Mouse (Mus musculus) heart, postnatal 25 days (tissue): ENCODE results near the gene Rdx. TPM values are rescaled to one million over a fixed set of nuclear protein-coding genes. Genes with fewer than 3 reads are reported as not detected.

Source experiments
- DNase-seq: peaks from one replicate; pipeline ENCODE4 v3.0.0; 2022; ENCODE audit warnings: low spot score
- intact Hi-C: fragments of 180-260 bp; cut with DNase I; formaldehyde crosslinking; loops from one replicate; pipeline ENCODE4 v1.15.1; 2025
- total RNA-seq, 2 experiments: library from RNA; stranded (reverse); gene quantifications; 2 replicates each; pipeline ENCODE4 v1.2.3; 2021

Gene Rdx
- 10 to 100 TPM; 91.6 to 92.5 TPM for total RNA-seq

- intact Hi-C loops: loop anchor here (5.0 kb wide), 2 partner anchors 50 to 55 kb away; no protein-coding TSS in a partner anchor
- DNase-seq: no peak
These were observed at the start of gene Rdx for GRCm38 (mm10) chr9:52047129-52047820. Gene Rdx (plus strand): TSS chr9:52047173.

- DNase-seq: no peak
- intact Hi-C loops: no loop called here
These were observed 43.5 kb upstream of the Rdx start for GRCm38 (mm10) chr9:52003501-52003900.

GRCm38 (mm10) chr9:52007341-52007740, 39.6 kb upstream of the Rdx start:
- intact Hi-C loops: no loop called here
- no peak for DNase-seq

GRCm38 (mm10) chr9:52008511-52008910, 38.5 kb upstream of the Rdx start:
- no peak for DNase-seq
- intact Hi-C loops: no loop called here

- no peak for DNase-seq
- intact Hi-C loops: no loop called here
These were observed 34.7 kb upstream of the Rdx start for GRCm38 (mm10) chr9:52012311-52012710.

GRCm38 (mm10) chr9:52012781-52013436, 34.1 kb upstream of the Rdx start:
- intact Hi-C loops: no loop called here
- DNase-seq: no peak

- DNase-seq: peak; percentile 10
- intact Hi-C loops: no loop called here
These were observed 33.0 kb upstream of the Rdx start for GRCm38 (mm10) chr9:52013900-52014455.

GRCm38 (mm10) chr9:52017091-52017490, 29.9 kb upstream of the Rdx start:
- intact Hi-C loops: no loop called here
- no peak for DNase-seq

GRCm38 (mm10) chr9:52017824-52018223, 29.1 kb upstream of the Rdx start:
- intact Hi-C loops: no loop called here
- no peak for DNase-seq

GRCm38 (mm10) chr9:52018505-52018904, 28.5 kb upstream of the Rdx start:
- intact Hi-C loops: no loop called here
- no peak for DNase-seq

- intact Hi-C loops: no loop called here
- DNase-seq: peak; percentile 23
These were observed 19.5 kb upstream of the Rdx start for GRCm38 (mm10) chr9:52027257-52028020.

GRCm38 (mm10) chr9:52028521-52029405, 18.2 kb upstream of the Rdx start:
- intact Hi-C loops: no loop called here
- DNase-seq: no peak

GRCm38 (mm10) chr9:52031501-52031900, 15.5 kb upstream of the Rdx start:
- intact Hi-C loops: no loop called here
- DNase-seq: no peak

GRCm38 (mm10) chr9:52037493-52037892, 9.5 kb upstream of the Rdx start:
- intact Hi-C loops: no loop called here
- no peak for DNase-seq

GRCm38 (mm10) chr9:52041657-52042056, 5.3 kb upstream of the Rdx start:
- DNase-seq: no peak
- intact Hi-C loops: no loop called here

- no peak for DNase-seq
- intact Hi-C loops: loop anchor here (5.0 kb wide), 2 partner anchors 51 to 54 kb away; no protein-coding TSS in a partner anchor
These were observed 287 bp upstream of the Rdx start for GRCm38 (mm10) chr9:52046686-52047085.

GRCm38 (mm10) chr9:52047821-52048649, 1.1 kb downstream of the Rdx start:
- DNase-seq: peak; percentile 80
- intact Hi-C loops: loop anchor here (2.0 to 5.0 kb wide), 3 partner anchors 49 to 119 kb away; no protein-coding TSS in a partner anchor

GRCm38 (mm10) chr9:52048650-52049081, 1.7 kb downstream of the Rdx start:
- intact Hi-C loops: loop anchor here (2.0 to 5.0 kb wide), 3 partner anchors 49 to 118 kb away; no protein-coding TSS in a partner anchor
- peak; percentile 24 for DNase-seq
